Mouse (Mus musculus): Measurements from ENCODE around the gene Evi5l. TPM values are rescaled to one million over a fixed set of nuclear protein-coding genes. Genes with fewer than 3 reads are reported as not detected.

The Evi5l gene
- total and polyA plus RNA-seq, 3 experiments: 4.5 to 10.8 TPM; not detected in 1

DNA sequence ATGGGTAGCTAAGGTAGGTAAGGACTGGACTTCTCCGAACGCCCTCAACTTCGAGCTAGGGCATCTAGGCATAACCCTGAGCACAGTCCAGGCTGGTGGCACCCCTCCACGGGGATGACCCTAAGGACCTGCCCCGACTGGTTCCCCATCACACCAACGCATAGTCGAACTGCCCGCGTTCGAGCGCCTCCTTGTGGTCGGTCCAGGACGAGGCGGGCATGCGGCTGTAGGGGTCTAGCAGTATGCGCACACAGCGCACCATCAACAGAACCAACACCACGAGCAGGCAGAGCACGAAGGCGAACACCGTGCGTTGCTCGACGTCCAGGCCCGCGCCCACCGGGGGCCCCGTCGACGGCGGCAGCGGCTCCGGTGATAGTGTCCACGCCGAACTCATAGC is 91.9 kb downstream of the Evi5l start:
- Histone ChIP-seq H3K4me3 (ENCODE audit: control insufficient read depth in 1 of 2, insufficient read depth in 1 of 2, low read depth in 2 of 2, low read length in 2 of 2) (peak overlapping the region; percentile 41 to 50; a peak in 3 of 4 replicates), H3K36me3 (ENCODE audit: control insufficient read depth in 1 of 2, insufficient read depth in 2 of 2, low read length in 2 of 2) (peaks cover 3 to 7% of the 10 kb centered on the region in 2 experiments)
- DNase-seq (ENCODE audit: low read depth, low spot score): peak; percentile 68

DNA sequence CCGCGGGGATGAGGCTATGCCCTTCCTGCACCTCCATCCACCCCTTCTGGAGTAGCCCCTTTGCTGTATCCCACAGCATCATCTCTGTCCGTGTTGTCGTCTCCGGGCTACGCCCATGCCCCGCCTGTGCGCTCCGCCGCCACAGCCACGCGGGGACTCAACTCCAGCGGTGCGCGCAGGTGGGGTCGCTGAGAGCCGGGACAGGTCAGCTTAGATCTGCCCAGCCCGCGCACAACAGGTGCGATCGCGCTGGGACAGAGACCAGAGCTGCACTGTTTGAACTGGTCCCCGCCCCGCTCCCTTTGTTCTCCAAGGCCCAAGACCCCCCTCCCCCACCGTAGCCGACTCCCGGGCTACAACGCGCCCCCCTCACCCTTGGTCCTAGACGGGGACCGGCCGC is 92.3 kb downstream of the Evi5l start:
- H3K4me3 ChIP-seq (ENCODE audit: control insufficient read depth in 1 of 2, insufficient read depth in 1 of 2, low read depth in 2 of 2, low read length in 2 of 2): peak overlapping the region; percentile 41 to 50; a peak in 3 of 4 replicates
- H3K9ac ChIP-seq (ENCODE audit: control insufficient read depth, low read depth, low read length, poor library complexity, severe bottlenecking): peak overlapping the region; percentile 54
- no peaks in the 10 kb centered on the region for H3K79me2 ChIP-seq (ENCODE audit: control insufficient read depth, insufficient read depth, low read length, poor library complexity)
- TF ChIP-seq POLR2A (IDR thresholded peaks at IDR 0.05; ENCODE audit: control insufficient read depth in 1 of 2, insufficient read depth in 1 of 2, low read depth in 1 of 2, low read length in 2 of 2, poor library complexity in 1 of 2): no peak
- TF ChIP-seq MAFK (IDR thresholded peaks at IDR 0.05; ENCODE audit: borderline replicate concordance, low read depth, low read length): no peak
- TF ChIP-seq POLR2AphosphoS2 (IDR thresholded peaks at IDR 0.05; ENCODE audit: low read length): no peak
- TF ChIP-seq CTCF (IDR thresholded peaks at IDR 0.05 in 2 of 3, conservative IDR thresholded peaks at IDR 0.05 in 1 of 3; ENCODE audit: control insufficient read depth in 1 of 3, insufficient read depth in 1 of 3, low read depth in 2 of 3, low read length in 3 of 3, poor library complexity in 1 of 3, severe bottlenecking in 1 of 3): no peak
- TF ChIP-seq TCF12 (IDR thresholded peaks at IDR 0.05; ENCODE audit: low read depth, low read length): no peak
- no peak for TF ChIP-seq CHD2 (IDR thresholded peaks at IDR 0.05; ENCODE audit: low read length)
- TF ChIP-seq ETS1 (IDR thresholded peaks at IDR 0.05; ENCODE audit: low read depth, low read length): no peak
- TF ChIP-seq USF2 (IDR thresholded peaks at IDR 0.05; ENCODE audit: borderline replicate concordance in 1 of 2, insufficient read depth in 1 of 2, low read depth in 1 of 2, low read length in 2 of 2): no peak
- no peak for TF ChIP-seq TBP (IDR thresholded peaks at IDR 0.05; ENCODE audit: low read depth, low read length)
- TF ChIP-seq ZMIZ1 (IDR thresholded peaks at IDR 0.05; ENCODE audit: low read depth, low read length): no peak
- TF ChIP-seq KAT2A (conservative IDR thresholded peaks at IDR 0.05; ENCODE audit: low read depth, low read length): no peak
- TF ChIP-seq JUND (IDR thresholded peaks at IDR 0.05; ENCODE audit: low read depth, low read length): no peak
- TF ChIP-seq NRF1 (IDR thresholded peaks at IDR 0.05; ENCODE audit: insufficient read depth, low read depth, low read length, poor library complexity, severe bottlenecking): no peak
- TF ChIP-seq MYB (IDR thresholded peaks at IDR 0.05; ENCODE audit: low read depth, low read length): no peak
- no peak for TF ChIP-seq UBTF (IDR thresholded peaks at IDR 0.05; ENCODE audit: borderline replicate concordance, insufficient read depth, low read depth, low read length)
- H3K27me3 ChIP-seq (ENCODE audit: control insufficient read depth in 1 of 2, insufficient read depth in 2 of 2, low read length in 2 of 2): no peaks in the 10 kb centered on the region
- H3K27ac ChIP-seq (ENCODE audit: control insufficient read depth, low read depth, low read length): no peak overlapping the region
- H3K9me3 ChIP-seq (replicated peaks; ENCODE audit: insufficient read depth, low read length): no peaks in the 10 kb centered on the region
- peaks cover 3 to 7% of the 10 kb centered on the region in 2 experiments for H3K36me3 ChIP-seq (ENCODE audit: control insufficient read depth in 1 of 2, insufficient read depth in 2 of 2, low read length in 2 of 2)
- H3K4me1 ChIP-seq (ENCODE audit: control insufficient read depth in 1 of 2, insufficient read depth in 2 of 2, low read length in 2 of 2): peaks cover 0 to 11% of the 10 kb centered on the region in 2 experiments; a peak in 2 of 4 replicates
- no peak for DNase-seq (ENCODE audit: low read depth, low spot score)

More for the DNA sequence above, 91.9 kb downstream of the Evi5l start:
- TF ChIP-seq MAX (IDR thresholded peaks at IDR 0.05; ENCODE audit: low read length): no peak
- TF ChIP-seq SIN3A (IDR thresholded peaks at IDR 0.05; ENCODE audit: low read length): peak; percentile 14; the same call in 1 of the 2 replicates
- TF ChIP-seq CTCF (IDR thresholded peaks at IDR 0.05 in 2 of 3, conservative IDR thresholded peaks at IDR 0.05 in 1 of 3; ENCODE audit: control insufficient read depth in 1 of 3, insufficient read depth in 1 of 3, low read depth in 2 of 3, low read length in 3 of 3, poor library complexity in 1 of 3, severe bottlenecking in 1 of 3): peak; percentile 63 to 88 (median 70); a peak in 5 of 6 replicates
- TF ChIP-seq RAD21 (IDR thresholded peaks at IDR 0.05; ENCODE audit: low read depth, low read length): peak; percentile 45
- peak; percentile 21 for TF ChIP-seq ZC3H11A (IDR thresholded peaks at IDR 0.05; ENCODE audit: low read depth, low read length)
- TF ChIP-seq TBP (IDR thresholded peaks at IDR 0.05; ENCODE audit: low read depth, low read length): no peak
- TF ChIP-seq CHD2 (IDR thresholded peaks at IDR 0.05; ENCODE audit: low read length): no peak
- TF ChIP-seq ZKSCAN1 (IDR thresholded peaks at IDR 0.05; ENCODE audit: low read depth, low read length): no peak
- no peak for TF ChIP-seq MEF2A (IDR thresholded peaks at IDR 0.05; ENCODE audit: extremely low read depth, insufficient replicate concordance, low read depth, low read length, poor library complexity, severe bottlenecking)
- TF ChIP-seq MYC (IDR thresholded peaks at IDR 0.05; ENCODE audit: low read depth, low read length): no peak
- no peak for TF ChIP-seq POLR2AphosphoS5 (IDR thresholded peaks at IDR 0.05; ENCODE audit: borderline replicate concordance, low read depth, low read length)
- peak; percentile 70 for TF ChIP-seq SMC3 (IDR thresholded peaks at IDR 0.05; ENCODE audit: low read depth, low read length)
- no peak for TF ChIP-seq JUND (IDR thresholded peaks at IDR 0.05; ENCODE audit: low read depth, low read length)
- no peak for TF ChIP-seq NRF1 (IDR thresholded peaks at IDR 0.05; ENCODE audit: insufficient read depth, low read depth, low read length, poor library complexity, severe bottlenecking)
- no peak for TF ChIP-seq E2F4 (IDR thresholded peaks at IDR 0.05; ENCODE audit: borderline replicate concordance, low read depth, low read length)
- TF ChIP-seq MAFK (IDR thresholded peaks at IDR 0.05; ENCODE audit: borderline replicate concordance, low read depth, low read length): no peak
- TF ChIP-seq MXI1 (IDR thresholded peaks at IDR 0.05; ENCODE audit: low read depth, low read length): no peak
- Histone ChIP-seq H3K79me2 (ENCODE audit: control insufficient read depth, insufficient read depth, low read length, poor library complexity) (no peaks in the 10 kb centered on the region; the same call in 1 of the 2 replicates), H3K4me1 (ENCODE audit: control insufficient read depth in 1 of 2, insufficient read depth in 2 of 2, low read length in 2 of 2) (peaks cover 0 to 11% of the 10 kb centered on the region in 2 experiments; a peak in 2 of 4 replicates), H3K27ac (ENCODE audit: control insufficient read depth, low read depth, low read length) (no peak overlapping the region), H3K27me3 (ENCODE audit: control insufficient read depth in 1 of 2, insufficient read depth in 2 of 2, low read length in 2 of 2) (no peaks in the 10 kb centered on the region), H3K9ac (ENCODE audit: control insufficient read depth, low read depth, low read length, poor library complexity, severe bottlenecking) (peak overlapping the region; percentile 54; the same call in 1 of the 2 replicates), H3K9me3 (replicated peaks; ENCODE audit: insufficient read depth, low read length) (no peaks in the 10 kb centered on the region)

Measured in MEL (cell line).